Mouse (Mus musculus): ENCODE results near the gene Sgsm2.

GRCm38 (mm10) chr11:74880999-74881398 lies 15.9 kb downstream of the Sgsm2 start:
- TF ChIP-seq CTCF (IDR thresholded peaks at IDR 0.05; ENCODE audit: low read depth) (no peak), EP300 (IDR thresholded peaks at IDR 0.05; ENCODE audit: low read depth) (no peak)

All from liver, embryonic 14.5 days (tissue).